Mouse (Mus musculus): Measurements from ENCODE around the gene Pgbd1.

The Pgbd1 gene

DNA sequence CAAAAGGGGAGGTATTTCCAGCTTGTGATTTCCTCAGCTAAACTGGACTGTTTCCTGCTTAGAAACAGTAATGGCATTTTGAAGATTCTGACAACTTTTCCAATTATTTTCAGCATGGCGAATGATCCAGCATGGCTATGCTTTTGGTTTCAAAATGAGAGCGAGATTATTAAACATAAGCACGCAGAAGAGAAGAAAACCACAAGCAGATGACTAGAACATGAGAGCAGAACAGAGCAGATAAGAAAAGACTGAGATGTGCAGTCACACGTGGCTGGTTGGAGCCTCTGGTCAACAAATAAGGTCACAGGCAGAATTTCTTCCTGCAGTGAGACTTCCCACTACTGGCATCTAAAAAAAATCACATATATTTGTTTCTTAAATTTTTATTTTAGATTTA lies 25.6 kb downstream of the Pgbd1 start:
- DNase-seq: peak; percentile 55

GRCm38 (mm10) chr13:21414231-21415212 lies 26.3 kb downstream of the Pgbd1 start:
- DNase-seq: peak; percentile 50

DNA sequence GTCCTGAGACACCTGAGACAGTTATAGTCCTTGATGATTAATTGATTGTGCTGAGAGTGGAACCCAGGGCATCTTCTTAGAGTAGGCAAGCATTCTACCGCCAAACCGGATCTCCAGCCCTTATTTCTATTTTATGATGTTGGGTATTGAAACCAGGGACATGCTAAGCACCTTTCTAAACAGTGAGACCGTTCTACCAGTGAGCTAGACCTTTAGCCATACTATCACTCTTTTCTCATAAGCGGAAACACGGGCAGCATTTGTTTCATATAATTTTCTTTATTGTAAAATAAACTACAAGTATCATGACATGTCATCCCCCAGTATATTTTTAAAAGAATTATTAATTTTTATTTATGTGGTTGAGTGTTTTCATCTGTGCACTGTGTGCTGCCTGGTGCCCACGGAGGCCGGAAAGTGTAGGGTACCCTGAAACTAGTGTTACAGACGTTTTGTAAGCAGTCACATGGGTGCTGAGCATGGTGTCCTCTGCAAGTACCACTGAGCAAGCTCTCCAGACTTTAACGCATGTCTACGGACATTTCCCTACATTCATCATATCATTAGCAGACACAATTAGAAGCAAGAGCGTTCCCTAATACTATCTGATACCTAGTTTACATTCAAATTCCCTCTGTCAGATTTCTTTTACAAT lies 31.9 kb downstream of the Pgbd1 start:
- DNase-seq: peak; percentile 69

DNA sequence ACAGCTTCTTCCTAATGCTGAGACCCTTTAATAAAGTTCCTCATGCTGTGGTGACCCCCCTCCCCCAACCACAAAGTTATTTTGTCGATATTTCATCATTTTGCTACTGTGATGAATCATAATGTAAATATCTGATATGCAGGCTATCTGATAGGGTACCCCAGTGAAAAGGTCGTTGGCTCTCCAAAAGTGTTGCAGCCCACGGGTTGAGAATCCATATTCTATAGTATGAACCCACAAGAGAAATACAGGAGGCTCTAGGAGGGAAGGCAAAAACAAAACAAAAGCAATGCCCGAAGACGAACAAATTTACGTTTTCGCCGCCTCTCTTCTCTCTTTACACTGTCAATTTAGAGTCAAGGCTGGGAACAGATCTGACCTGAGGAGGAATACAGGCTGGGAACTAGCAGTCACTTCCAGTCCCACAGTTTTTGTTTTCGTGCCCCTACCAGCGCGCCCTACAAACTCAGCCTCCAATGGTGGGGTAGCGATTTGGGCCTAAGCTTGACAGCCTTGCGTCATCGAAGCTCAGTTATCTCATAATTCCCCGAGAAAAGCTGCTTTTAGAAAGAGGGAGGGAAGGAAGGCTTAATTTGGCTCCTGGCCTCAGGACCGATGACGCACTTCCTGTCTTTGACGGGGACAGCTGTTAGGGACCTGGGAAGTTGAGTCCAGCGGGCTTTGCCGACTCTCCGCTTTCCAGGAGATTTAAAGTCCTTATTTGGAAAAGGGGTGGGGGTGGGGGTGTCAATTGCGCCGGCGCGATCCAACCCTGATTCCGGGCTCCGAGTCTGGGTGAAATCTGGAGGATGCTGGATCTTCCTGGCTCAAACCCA lies 32.7 kb downstream of the Pgbd1 start:
- DNase-seq: peak; percentile 99

GRCm38 (mm10) chr13:21407341-21407740 lies 33.5 kb downstream of the Pgbd1 start:
- DNase-seq: peak; percentile 91

DNA sequence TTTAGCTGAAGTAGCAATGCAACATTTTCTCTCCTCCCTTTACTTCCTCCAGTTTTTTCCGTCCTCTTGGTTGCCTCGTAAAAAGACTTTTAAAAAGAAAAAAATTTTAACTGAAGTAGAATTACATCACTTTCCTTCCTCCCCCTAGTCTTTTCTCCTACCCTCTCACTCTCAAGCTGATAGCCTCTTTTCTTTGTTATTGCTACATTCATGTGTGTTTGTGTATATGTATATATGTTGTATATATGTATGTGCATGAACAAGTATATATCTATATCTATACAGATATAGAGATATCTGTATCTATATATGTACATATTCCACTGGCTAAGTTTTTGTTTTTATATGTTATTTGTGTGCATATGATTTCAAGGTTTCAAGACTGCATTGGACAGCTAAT lies 38.0 kb downstream of the Pgbd1 start:
- DNase-seq: no peak

DNA sequence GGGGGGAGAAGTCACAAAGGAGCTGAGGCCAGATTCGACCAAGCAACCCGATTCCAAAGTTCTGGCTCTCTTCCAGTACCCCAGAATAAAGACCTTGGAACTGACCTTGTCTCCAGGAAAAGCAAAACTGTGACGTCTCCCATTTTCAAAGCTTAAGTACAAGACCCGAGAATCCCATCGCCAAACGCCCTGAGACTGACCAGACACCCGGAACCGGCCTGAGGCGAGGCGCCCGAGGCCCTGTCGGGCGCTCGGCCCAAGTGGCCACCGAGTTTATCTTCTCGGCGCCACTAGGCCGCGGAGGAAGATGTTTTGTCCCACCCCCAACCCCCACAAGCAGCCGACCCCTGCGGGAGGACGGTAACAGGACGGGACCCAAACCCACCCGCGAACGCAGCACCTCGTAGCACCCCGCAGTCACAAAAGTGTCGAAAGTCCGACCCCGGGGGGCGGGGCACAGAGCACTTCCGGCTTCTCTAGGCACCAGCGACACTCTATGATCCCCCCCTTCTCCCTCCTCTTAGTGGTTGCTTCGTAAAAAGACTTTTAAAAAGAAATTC lies 38.5 kb downstream of the Pgbd1 start, which contains the start of gene Zkscan3:
Gene Zkscan3, minus strand, starts transcription at position 469 of the 560 bp plus-strand sequence.
- DNase-seq: peak; percentile 98

DNA sequence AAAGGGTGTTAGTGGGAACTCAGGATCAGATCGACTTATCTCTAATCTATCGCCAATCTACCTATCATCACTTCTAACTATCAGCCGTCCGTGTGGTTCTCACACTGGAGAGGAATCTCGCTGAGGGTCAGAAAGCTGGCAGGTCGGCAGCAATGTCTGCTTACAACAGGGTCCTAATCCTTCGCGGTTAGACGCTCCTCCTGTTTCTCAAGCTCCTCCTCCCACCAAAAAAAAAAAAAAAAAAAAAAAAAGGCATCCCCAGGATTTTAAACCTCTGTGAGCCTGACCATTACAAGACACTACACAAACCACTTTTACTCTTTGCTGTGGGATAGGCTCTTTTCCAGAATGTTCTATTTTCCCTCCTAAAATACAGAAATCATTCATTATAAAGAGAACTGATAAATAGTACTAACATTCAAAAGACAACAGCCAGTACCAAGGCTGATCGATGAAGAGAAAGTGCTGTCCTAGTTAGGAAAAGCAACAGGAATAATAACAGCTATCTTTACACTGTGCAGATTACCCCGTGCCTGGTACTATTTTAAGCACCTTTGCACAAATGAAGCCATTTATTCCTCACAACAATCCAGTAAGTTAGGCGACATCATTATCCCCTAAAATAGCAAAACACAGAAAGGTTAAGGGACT lies 39.1 kb downstream of the Pgbd1 start:
- DNase-seq: peak; percentile 29

DNA sequence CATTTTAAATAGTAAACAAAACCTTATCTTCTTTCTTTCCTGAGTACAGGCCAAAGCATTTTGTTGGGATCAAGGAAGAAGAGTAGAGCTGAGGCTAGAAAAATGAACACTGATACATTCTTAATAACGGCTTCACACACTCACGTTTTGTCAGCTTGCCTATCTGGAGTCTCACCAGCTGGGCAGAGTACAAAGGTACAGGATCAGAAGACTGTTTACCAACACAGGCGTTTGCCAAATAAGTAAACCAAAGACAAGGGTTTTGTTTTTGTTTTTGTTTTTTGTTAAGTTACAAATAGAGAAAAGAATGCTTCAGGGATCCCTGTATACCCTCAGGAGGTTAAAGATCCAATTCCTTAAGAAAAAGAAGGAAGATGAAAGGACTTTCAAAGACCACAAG lies 39.7 kb downstream of the Pgbd1 start:
- DNase-seq: peak; percentile 34

DNA sequence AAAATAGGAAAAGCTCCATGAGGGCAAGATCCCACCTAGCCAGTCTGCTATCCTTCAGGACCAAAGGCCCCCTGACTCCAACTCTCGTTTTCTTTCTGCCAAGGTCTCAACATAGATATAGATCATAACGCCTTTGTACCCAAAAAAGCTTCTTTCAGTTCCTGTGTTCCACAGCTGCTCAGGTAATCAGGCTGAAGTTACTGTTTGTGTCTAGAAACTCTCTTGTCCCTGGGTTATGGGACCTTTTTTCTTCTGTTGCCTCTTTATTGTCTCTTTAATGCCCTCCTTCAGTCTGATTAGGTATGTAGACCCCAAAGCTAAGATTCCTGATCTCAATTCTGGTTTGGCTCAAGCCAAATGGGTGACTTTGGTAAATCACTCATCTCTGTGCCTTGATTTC lies 43.4 kb downstream of the Pgbd1 start:
- peak; percentile 57 for DNase-seq

DNA sequence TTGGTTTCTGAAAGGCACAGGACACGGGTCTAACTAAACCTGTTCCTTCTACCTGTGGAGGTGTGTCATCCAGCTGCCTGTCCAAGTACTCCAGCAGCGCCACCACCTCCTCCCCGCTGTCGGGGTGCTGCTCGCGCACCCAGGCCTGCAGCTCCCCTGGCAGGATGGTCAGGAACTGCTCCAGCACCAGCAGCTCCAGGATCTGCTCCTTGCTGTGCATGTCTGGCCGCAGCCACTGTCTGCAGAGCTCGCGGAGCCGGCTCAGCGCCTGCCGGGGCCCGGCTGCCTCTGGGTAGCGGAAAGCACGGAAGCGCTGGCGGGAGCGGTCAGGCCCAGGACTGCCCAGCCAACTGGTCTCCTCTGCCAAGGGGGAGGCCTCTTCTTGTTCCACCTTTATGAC lies 44.8 kb downstream of the Pgbd1 start:
- DNase-seq: peak; percentile 93

GRCm38 (mm10) chr13:21395623-21396022 lies 45.2 kb downstream of the Pgbd1 start:
- peak; percentile 35 for DNase-seq

DNA sequence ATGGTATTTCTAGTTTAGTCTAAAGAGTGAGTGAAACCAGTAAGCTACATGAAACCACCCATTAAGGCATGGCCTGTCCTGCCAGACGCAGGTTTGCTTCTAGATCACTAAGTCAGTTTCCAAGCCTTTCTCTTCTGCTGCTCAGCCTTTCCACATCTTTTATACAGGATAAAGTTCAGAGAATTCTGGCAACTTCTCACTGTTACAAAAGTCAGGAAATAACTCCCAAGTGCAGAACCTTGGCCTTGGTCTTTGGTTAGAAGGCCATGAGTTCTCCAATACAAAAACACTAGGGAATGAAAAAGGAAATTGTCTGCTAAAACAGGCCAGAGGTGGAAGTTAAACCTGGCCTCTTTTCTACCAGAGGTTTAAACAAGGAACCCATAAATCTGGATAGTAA lies 45.6 kb downstream of the Pgbd1 start:
- DNase-seq: peak; percentile 13

DNA sequence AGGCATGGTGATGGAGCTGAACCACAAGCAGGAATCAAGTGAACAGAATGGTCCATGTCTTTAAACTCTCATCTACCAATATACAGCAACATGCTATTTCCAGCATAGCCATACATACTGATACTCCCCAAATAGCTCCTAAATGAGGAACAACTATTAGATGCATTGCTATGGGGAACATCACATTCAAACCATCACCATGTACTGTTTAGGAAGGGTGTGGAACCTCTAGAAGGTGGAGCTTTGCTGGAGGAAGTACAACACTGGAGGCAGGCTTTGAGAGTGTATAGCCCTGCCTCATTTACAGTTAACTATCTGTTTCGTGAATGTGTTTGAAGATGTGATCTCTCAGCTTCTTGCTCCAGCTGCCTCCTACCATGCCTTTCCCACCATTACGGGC lies 63.1 kb downstream of the Pgbd1 start:
- DNase-seq: peak; percentile 49

GRCm38 (mm10) chr13:21372700-21373099 lies 68.2 kb downstream of the Pgbd1 start:
- DNase-seq: peak; percentile 19

Data from heart, adult 11 months (tissue).